Mouse (Mus musculus): ENCODE data around the gene Krtap26-1. TPM values are rescaled to one million over a fixed set of nuclear protein-coding genes. Genes with fewer than 3 reads are reported as not detected.

Gene Krtap26-1
- total RNA-seq (2014; rRNA removed; ENCODE audit: low replicate concordance) (not detected in 2 replicates), polyA plus RNA-seq (2015; fragmentation: Nextera tagmentation; extraction: Ambion mirVana) (not detected in 2 replicates)

DNA sequence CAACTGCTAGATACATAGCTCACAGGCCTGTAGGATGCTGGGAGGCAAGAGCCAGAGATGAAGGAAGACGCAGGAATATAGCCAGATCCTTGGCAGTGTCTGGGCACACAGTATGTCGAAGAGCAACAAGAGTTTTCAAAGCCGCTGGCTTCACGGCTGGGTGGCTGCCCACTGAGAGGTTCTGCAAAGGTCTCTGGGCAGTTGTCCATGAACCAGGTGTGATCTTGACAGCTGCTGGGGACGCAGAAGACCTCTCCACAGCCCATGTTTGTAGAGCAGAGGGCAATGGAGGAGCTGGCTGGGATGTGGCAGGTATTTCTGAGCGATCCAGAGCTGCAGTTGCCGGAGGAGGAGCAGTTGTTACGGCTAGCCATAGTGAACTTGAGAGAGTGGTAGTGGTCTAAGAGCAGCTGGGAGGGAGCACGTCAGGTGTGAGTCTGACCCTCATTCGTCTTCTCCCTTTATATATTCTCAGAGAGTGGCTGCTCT, at the start of gene Krtap26-1:
Krtap26-1 (minus strand) TSS at position 439 of the 489 bp plus-strand sequence.
- WGBS: 78% methylated on average over 10 of the region's 10 CpGs
- no peak for ATAC-seq (ENCODE audit: insufficient read depth, low read depth)
- no peak for TF ChIP-seq EP300 (IDR thresholded peaks at IDR 0.05; ENCODE audit: low read depth)
- no peak for TF ChIP-seq CTCF (IDR thresholded peaks at IDR 0.05; ENCODE audit: low read depth)

GRCm38 (mm10) chr16:88696256-88696655, 48.7 kb upstream of the Krtap26-1 start:
- Histone ChIP-seq H3K4me1 (ENCODE audit: control insufficient read depth, insufficient read depth) (no peaks in the 10 kb centered on the region), H3K9ac (replicated peaks; ENCODE audit: low read depth, low read length) (no peak overlapping the region), H3K27ac (ENCODE audit: low read depth) (no peak overlapping the region), H3K27me3 (ENCODE audit: control insufficient read depth, insufficient read depth, low read length) (no peaks in the 10 kb centered on the region), H3K4me3 (ENCODE audit: low read depth, low read length) (no peak overlapping the region), H3K36me3 (replicated peaks; ENCODE audit: control insufficient read depth, insufficient read depth, low read length) (no peaks in the 10 kb centered on the region), H3K9me3 (replicated peaks; ENCODE audit: control insufficient read depth, low read length) (no peaks in the 10 kb centered on the region), H3K4me2 (ENCODE audit: low read depth, low read length) (no peak overlapping the region)
- TF ChIP-seq CTCF (IDR thresholded peaks at IDR 0.05; ENCODE audit: low read depth) (no peak), EP300 (IDR thresholded peaks at IDR 0.05; ENCODE audit: low read depth) (no peak)
- DNase-seq (ENCODE audit: low spot score) (no peak), ATAC-seq (ENCODE audit: insufficient read depth, low read depth) (no peak)
- WGBS: 71% methylated on average over 4 of the region's 4 CpGs

More for the DNA sequence above, at the start of gene Krtap26-1:
- H3K4me2 ChIP-seq (ENCODE audit: low read depth, low read length): no peak within 1 kb of the TSS
- DNase-seq (ENCODE audit: low spot score): no peak
- H3K27ac ChIP-seq (ENCODE audit: low read depth): no peak within 1 kb of the TSS
- H3K4me1 ChIP-seq (ENCODE audit: control insufficient read depth, insufficient read depth): no peaks in the 10 kb centered on the region
- no peak within 1 kb of the TSS for H3K4me3 ChIP-seq (ENCODE audit: low read depth, low read length)
- no peak within 1 kb of the TSS for H3K9ac ChIP-seq (replicated peaks; ENCODE audit: low read depth, low read length)
- no peaks in the 10 kb centered on the region for H3K36me3 ChIP-seq (replicated peaks; ENCODE audit: control insufficient read depth, insufficient read depth, low read length)
- no peaks in the 10 kb centered on the region for H3K27me3 ChIP-seq (ENCODE audit: control insufficient read depth, insufficient read depth, low read length)
- H3K9me3 ChIP-seq (replicated peaks; ENCODE audit: control insufficient read depth, low read length): no peaks in the 10 kb centered on the region

GRCm38 (mm10) chr16:88681282-88681681, 33.7 kb upstream of the Krtap26-1 start:
- H3K36me3 ChIP-seq (replicated peaks; ENCODE audit: control insufficient read depth, insufficient read depth, low read length): no peaks in the 10 kb centered on the region
- no peak overlapping the region for H3K27ac ChIP-seq (ENCODE audit: low read depth)
- no peak overlapping the region for H3K9ac ChIP-seq (replicated peaks; ENCODE audit: low read depth, low read length)
- TF ChIP-seq EP300 (IDR thresholded peaks at IDR 0.05; ENCODE audit: low read depth): no peak
- TF ChIP-seq CTCF (IDR thresholded peaks at IDR 0.05; ENCODE audit: low read depth): no peak
- no peak overlapping the region for H3K4me3 ChIP-seq (ENCODE audit: low read depth, low read length)
- H3K4me2 ChIP-seq (ENCODE audit: low read depth, low read length): no peak overlapping the region
- no peak for DNase-seq (ENCODE audit: low spot score)
- H3K9me3 ChIP-seq (replicated peaks; ENCODE audit: control insufficient read depth, low read length): no peaks in the 10 kb centered on the region
- no peaks in the 10 kb centered on the region for H3K27me3 ChIP-seq (ENCODE audit: control insufficient read depth, insufficient read depth, low read length)
- 58% methylated on average over 2 of the region's 2 CpGs for WGBS
- H3K4me1 ChIP-seq (ENCODE audit: control insufficient read depth, insufficient read depth): no peaks in the 10 kb centered on the region
- ATAC-seq (ENCODE audit: insufficient read depth, low read depth): no peak

DNA sequence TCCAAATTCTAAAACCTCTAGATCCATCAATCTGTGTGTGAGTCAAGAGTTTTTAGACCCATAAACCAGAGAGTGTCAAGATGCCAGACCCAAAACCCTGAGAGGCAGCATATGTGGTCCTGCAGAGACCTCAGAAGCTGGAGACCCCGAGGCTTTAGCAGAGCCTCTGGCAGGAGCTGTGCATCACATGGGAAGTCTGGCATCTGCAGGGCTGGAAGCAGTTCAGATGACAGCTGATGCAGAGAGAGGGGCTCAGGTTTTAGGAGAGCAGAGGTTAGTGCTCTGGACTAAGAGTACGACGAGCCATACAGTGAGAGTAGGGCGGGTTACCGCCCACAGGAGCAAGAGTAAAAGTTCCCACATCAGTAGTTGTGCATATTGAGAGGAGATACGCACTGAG, 31.5 kb upstream of the Krtap26-1 start:
- Histone ChIP-seq H3K4me3 (ENCODE audit: low read depth, low read length) (no peak overlapping the region), H3K27me3 (ENCODE audit: control insufficient read depth, insufficient read depth, low read length) (no peaks in the 10 kb centered on the region), H3K9ac (replicated peaks; ENCODE audit: low read depth, low read length) (no peak overlapping the region), H3K4me1 (ENCODE audit: control insufficient read depth, insufficient read depth) (no peaks in the 10 kb centered on the region), H3K4me2 (ENCODE audit: low read depth, low read length) (no peak overlapping the region), H3K9me3 (replicated peaks; ENCODE audit: control insufficient read depth, low read length) (no peaks in the 10 kb centered on the region), H3K27ac (ENCODE audit: low read depth) (no peak overlapping the region), H3K36me3 (replicated peaks; ENCODE audit: control insufficient read depth, insufficient read depth, low read length) (no peaks in the 10 kb centered on the region)
- no peak for ATAC-seq (ENCODE audit: insufficient read depth, low read depth)
- DNase-seq (ENCODE audit: low spot score): no peak
- TF ChIP-seq EP300 (IDR thresholded peaks at IDR 0.05; ENCODE audit: low read depth): no peak
- no peak for TF ChIP-seq CTCF (IDR thresholded peaks at IDR 0.05; ENCODE audit: low read depth)
- 80% methylated on average over 6 of the region's 6 CpGs for WGBS

DNA sequence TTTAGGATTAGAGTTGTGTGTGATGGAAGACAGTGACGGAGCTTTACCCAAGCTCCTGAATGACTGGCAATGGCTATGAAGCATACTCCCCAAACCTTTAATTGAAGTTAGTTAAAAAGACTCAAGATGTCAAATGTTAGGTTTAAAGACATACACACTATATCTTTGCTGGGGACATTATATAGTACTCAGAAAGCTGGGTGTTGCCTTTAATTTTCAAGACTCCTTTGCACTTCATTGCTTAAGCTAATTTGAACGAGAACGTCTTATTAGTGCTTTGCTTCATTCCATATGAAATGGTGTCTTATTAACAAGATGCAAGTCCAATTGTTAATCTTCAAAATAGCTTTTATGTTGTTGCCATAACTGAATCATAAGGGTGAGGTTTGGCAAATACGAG, 24.0 kb upstream of the Krtap26-1 start, which contains the start of gene Krtap27-1:
Krtap27-1 (minus strand) TSS at position 101 of the 400 bp plus-strand sequence.
- no peak for ATAC-seq (ENCODE audit: insufficient read depth, low read depth)
- H3K27me3 ChIP-seq (ENCODE audit: control insufficient read depth, insufficient read depth, low read length): no peaks in the 10 kb centered on the region
- H3K36me3 ChIP-seq (replicated peaks; ENCODE audit: control insufficient read depth, insufficient read depth, low read length): no peaks in the 10 kb centered on the region
- WGBS: 77% methylated on average over 4 of the region's 4 CpGs
- no peak within 1 kb of the TSS for H3K27ac ChIP-seq (ENCODE audit: low read depth)
- H3K4me3 ChIP-seq (ENCODE audit: low read depth, low read length): no peak within 1 kb of the TSS
- no peak within 1 kb of the TSS for H3K4me2 ChIP-seq (ENCODE audit: low read depth, low read length)
- DNase-seq (ENCODE audit: low spot score): no peak
- no peaks in the 10 kb centered on the region for H3K4me1 ChIP-seq (ENCODE audit: control insufficient read depth, insufficient read depth)
- H3K9me3 ChIP-seq (replicated peaks; ENCODE audit: control insufficient read depth, low read length): no peaks in the 10 kb centered on the region
- TF ChIP-seq EP300 (IDR thresholded peaks at IDR 0.05; ENCODE audit: low read depth) (no peak), CTCF (IDR thresholded peaks at IDR 0.05; ENCODE audit: low read depth) (no peak)
- H3K9ac ChIP-seq (replicated peaks; ENCODE audit: low read depth, low read length): no peak within 1 kb of the TSS

GRCm38 (mm10) chr16:88657426-88657825, 9.8 kb upstream of the Krtap26-1 start:
- Histone ChIP-seq H3K4me1 (ENCODE audit: control insufficient read depth, insufficient read depth) (no peaks in the 10 kb centered on the region), H3K27ac (ENCODE audit: low read depth) (no peak overlapping the region), H3K9ac (replicated peaks; ENCODE audit: low read depth, low read length) (no peak overlapping the region), H3K9me3 (replicated peaks; ENCODE audit: control insufficient read depth, low read length) (no peaks in the 10 kb centered on the region), H3K4me3 (ENCODE audit: low read depth, low read length) (no peak overlapping the region), H3K4me2 (ENCODE audit: low read depth, low read length) (no peak overlapping the region), H3K27me3 (ENCODE audit: control insufficient read depth, insufficient read depth, low read length) (no peaks in the 10 kb centered on the region), H3K36me3 (replicated peaks; ENCODE audit: control insufficient read depth, insufficient read depth, low read length) (no peaks in the 10 kb centered on the region)
- ATAC-seq (ENCODE audit: insufficient read depth, low read depth) (peak; percentile 24; the same call in 1 of the 2 replicates), DNase-seq (ENCODE audit: low spot score) (no peak)
- TF ChIP-seq CTCF (IDR thresholded peaks at IDR 0.05; ENCODE audit: low read depth) (peak; percentile 56), EP300 (IDR thresholded peaks at IDR 0.05; ENCODE audit: low read depth) (no peak)
- 47% methylated on average over 1 of the region's 1 CpGs for WGBS

Data from heart, postnatal 0 days (tissue).